Mouse (Mus musculus): ENCODE data around the gene Pitpnm3.

Pitpnm3 gene

DNA sequence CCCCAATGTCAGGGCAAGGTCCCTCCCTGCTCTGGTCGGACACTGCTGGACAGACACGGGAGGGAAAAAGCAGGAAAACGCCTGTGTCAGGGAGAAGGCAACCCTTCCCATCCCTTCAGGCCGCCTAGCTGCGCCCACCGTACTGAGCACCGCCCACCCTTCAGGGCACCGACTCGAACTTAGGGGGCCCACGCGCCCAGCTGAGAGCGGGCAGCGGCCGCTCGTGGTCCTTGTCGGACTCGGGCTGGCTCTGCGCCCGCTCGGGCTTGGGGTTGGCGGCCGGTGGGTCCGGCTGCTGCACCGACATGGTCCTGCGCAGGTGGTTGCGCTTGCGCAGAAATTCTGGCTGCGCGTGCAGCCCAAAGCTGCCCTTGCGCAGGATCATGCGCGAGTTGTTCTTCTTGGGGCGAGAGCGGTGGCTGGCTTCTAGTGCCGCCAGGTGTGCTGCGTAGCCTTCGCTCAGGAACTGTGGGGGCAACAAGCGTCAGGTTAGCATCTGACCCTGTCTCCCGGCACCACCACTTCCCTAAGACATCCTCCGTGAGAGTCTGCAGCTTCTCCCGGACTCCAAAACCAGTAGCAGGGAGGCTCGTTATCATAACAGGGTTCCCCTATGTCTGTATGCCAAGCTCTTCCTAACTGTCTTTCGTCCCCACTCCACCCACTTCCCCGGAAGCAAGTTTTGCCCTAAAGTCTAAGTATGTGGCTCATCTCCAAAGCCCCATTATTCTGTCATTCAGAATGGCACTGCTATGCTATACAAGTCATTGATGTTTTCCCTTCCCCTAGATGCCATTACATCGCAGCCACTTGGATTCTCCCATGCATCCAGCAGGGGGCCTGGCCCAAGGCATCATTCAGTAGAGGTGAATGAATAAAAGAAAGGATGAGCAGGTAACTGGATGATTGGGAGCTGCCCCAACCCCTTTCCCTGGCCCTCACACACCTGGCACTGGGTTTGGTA is 84.4 kb downstream of the Pitpnm3 start:
- no peak for DNase-seq (ENCODE audit: low spot score in 2 of 2)

DNA sequence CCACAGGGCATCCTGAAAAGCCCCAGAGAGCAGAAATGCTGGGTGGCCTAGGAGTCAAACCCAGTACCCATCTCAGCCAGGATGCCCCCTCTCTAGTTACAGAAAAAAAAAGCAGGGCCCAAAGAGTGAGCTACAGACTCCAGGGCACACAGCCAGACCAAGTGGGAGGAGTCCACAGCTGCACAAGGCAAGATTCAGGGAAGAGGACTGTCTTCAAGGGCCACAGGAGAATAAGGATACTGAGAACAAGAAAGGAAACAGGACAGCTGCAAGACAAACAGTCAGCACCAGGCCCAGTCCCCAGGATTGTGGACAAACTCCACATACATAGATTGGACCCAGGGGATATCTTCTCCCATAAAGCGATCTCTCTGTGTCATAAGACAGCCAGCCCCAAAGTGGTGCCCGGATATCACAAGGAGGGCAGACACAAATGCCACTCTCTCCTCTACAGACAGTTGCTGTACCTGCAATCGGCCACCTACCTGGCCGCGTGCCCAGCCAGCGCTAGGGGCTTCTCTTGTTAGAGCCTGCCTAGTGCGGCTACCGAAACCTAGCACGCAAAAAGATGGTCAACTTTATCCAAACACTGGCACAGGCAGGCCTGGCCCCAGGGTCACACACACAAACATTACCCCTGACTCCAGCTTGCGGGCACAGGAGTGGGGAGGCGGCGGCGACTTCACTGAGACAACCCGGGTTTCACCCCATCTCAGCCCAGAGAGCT is 85.2 kb downstream of the Pitpnm3 start:
- no peak for DNase-seq (ENCODE audit: low spot score in 2 of 2)

DNA sequence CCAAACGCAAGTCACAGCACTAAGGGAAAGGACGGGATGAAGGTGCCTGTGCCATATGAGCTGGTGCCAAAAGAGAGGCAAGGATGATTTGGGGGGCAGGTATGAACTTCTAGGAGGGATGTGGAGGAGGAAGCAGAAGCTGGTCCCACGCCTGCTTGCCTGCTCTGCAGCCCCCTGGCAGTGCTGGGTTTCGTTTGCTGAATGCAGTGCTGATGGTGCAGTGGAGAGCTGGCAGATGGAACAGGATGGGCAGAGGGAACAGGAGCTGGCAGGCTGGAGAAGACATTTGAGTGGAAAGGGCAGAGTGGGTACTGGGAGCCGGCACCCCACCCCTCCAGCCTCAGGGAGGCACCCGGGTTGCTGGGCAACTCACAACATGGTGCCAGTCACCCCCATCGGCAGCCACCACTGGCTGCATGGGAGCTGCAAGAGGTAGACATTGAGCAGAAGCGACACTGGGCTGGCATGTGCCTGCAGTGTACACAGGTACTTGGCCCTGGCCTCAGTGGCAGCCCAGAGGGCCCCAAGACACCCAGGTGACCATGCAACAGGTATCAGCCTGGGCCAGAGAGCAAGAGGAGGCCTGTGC is 86.3 kb downstream of the Pitpnm3 start:
- DNase-seq (ENCODE audit: low spot score in 2 of 2): no peak

DNA sequence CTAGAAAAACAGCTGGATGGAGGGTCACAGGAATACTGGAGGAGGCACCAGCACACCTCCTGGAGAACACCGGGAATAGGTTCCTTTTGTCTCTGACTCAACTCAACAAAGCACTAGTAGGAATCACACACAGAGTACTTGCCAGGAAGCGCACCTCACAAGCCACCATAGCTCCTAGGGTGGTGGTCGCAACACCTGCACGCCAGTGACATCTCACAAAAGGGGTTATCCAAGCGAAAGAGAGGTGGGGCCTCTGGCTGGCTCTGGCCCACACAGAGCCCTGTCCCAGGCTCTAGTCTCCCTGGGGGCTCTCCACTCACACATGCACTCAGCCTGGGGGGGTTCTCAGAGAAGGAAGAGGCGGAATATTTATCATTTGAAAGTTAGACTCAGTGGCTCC is 86.8 kb downstream of the Pitpnm3 start:
- no peak for DNase-seq (ENCODE audit: low spot score in 2 of 2)

DNA sequence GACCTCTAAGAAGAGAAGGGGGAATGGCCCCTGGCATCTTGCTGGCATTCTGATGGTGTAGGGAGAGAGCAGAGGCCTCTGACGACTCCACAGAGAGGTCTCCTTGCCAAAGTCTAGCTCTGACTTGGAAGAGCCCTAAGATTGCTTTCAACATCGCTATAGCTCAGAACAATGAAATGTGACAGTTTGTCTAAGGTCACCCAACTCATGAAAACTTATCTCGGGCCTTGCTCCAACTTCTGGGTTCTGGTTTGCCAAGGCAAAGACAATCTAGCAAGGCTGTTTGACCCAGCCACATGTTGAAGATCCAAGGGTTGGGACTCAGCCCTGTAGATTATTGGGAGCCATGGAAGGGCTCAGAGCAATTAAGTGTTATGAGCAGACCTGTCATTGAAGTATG is 91.3 kb downstream of the Pitpnm3 start:
- no peak for DNase-seq (ENCODE audit: low spot score in 2 of 2)

DNA sequence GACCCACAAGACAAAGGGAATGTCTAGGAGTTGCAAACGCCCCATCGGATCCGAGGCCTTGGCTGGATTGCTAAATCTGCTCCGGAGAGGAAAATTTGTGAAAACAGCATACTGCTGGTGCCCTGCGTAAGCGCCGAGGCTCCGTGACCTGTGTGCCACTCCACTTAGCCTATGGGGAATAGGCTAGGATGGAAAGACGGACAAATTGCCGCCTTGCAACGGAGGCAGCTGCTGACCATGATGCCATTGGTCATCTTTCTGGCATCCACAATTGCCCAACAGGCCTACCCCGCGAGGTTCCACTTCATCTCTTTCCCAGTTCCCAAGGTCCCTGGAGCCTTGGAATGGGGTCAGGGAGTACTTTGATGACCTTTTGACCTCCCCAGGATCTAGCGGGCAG is 92.9 kb downstream of the Pitpnm3 start:
- DNase-seq (ENCODE audit: low spot score in 2 of 2): no peak

DNA sequence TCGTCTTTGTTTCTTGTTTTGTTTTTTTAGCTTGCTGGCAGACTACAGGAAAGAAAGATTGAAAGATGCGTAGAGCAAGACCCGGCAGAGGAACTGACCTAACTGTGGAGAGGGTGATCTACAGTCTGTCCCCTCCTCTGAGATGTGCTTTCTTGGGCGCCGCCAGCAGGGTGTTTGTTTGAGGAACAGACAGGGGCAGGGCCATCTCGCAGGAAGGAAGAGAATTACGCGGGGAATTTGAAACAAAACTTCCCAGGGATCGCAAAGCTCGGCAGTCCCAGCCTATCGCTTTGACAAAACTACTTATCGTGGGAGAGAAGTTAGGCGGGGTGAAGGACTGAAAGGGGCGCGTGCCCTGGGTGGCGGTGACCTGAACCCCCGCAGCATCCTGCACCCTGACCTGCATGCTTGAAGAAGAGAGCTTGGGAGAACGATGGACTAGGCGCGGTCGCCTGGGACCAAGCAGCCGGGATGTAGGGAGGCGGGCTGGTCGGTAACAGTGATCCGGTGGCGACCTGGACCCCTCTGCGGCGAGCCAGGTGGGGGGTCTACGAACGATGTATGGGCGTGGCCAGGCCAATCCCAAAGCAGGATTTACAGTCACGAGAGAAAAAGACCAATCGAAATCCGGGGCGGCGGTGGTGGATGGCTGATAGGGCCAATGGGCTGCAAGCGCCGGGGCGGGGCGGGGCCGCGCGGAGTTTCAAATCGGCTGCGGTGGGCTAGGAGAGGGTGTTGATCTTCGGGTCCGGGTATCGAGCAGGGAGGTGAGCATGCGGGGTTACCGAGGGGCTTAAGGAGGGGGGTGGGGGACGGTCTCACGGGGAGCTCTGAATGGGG is 93.6 kb downstream of the Pitpnm3 start, which contains the start of gene Pimreg:
TSS of gene Pimreg (plus strand) at position 265 of the 840 bp plus-strand sequence.
- peak; percentile 77 to 89 for DNase-seq (ENCODE audit: low spot score in 2 of 2)

DNA sequence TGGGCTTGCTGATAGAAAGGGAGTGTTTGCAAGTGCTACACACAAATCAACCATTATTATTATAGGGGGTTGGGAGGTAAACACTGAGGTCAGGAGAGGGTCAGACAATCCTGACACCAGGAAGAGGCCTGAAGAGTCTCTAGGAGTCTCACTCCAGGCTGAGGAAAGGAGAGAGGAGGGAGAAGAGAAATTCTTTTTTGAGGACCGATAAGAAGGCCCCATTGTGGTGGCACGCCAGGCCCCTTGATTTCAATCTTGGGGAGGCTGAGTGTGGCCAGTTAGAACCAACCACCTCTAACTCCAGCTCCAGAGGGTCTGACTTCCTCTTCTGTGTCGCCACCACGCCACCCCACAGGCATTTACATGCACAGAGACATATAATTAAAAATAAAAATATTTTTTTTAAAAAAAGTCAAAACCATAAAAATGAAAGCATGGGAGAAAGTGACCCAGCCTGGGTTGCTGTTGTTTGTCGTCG is 94.2 kb downstream of the Pitpnm3 start:
- no peak for DNase-seq (ENCODE audit: low spot score in 2 of 2)

DNA sequence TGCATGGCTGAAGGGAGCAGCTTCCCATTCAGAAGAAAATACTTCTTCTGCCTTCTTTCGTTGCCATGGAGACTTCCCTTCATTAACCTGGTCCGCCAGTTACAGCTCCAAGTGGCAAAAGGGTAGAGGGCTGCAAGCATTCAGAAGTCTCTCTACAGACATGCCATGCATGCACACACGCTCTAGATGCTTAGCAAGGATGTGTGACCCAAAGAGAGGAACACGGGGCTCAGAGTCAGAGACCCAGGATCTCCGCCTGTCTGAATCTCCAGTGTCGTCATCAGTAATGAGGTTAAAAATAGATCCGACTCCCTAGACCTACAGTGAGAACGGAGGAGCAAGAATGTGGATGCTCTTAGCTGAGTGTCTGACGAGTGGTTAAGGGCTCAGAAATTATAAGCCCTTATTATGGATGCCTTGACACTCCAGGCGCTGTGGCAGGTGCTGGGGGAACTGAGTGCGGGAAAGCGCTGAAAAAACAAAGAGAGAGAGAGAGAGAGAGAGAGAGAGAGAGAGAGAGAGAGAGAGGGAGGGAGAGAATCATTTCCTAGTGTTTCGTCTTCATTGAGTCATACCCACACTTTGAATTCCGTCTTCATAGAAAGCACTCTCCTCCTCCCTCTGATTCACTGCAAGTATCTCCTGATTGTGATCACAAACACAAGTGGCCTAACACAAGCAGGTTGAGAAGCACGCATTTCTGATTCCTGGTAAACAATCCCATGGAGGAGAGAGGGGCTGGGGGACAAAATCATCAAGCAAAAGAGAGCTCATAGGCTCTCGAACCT is 95.8 kb downstream of the Pitpnm3 start:
- no peak for DNase-seq (ENCODE audit: low spot score in 2 of 2)

DNA sequence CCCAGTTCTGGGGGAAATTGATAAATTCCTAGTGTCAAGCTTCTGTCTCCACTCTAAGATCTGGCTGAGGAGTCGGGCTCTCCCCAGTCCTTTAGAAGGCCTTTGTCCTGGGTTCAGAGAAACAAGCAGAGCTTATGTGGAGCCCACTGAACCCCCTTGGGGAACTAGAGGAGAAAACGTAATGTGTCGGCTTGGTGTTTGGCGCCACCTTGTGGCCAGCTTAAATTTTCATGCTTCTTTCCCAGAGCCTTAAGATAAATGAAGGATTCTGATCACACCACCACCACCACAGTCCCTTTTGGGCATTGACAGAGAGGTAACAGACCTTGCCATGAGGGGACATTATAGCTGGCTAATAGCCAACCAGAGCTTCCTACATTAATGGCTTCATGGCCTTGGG is 97.6 kb downstream of the Pitpnm3 start:
- peak; percentile 44 to 79 for DNase-seq (ENCODE audit: low spot score in 2 of 2)

DNA sequence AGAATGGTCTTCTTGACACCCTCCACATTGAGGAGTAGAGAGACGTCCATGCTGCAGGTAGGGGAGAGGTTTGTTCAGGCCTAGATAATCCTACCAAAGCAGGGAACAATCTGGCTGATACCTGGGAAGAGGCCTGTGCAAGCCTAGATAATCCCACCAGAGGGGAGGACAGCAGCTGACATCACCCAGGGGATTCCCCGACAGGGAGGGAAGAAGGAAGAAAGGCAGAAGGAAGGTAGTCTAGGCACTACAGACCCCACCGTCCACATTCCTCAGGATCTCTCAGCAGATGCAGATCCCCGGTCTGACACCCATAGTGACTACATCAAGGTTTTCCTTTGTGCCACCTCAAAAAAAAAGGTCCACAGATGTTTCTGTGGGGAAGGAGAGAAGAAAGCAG is 98.2 kb downstream of the Pitpnm3 start, which contains the start of gene Aipl1:
TSS of gene Aipl1 (minus strand) at position 101 of the 400 bp plus-strand sequence.
- DNase-seq (ENCODE audit: low spot score in 2 of 2): no peak

DNA sequence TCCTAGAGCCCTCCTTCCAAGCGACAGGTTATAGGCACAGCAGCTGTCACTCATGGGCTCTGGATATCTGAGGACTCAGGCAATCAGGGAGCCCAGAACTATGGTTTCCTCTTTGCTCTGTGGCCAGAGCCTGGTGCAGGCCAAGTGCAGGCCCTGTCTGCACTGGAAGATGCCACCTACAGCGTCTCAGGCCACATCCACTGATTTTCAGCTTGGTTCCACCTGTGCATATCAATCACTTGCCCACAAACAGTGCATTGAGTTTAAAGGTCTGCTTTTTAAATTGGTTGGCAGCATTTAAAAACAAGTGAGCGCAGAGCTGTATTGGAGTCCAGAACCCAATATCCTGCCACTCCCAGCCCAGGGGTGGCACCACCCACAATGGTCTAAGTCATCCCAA is 103.0 kb downstream of the Pitpnm3 start:
- DNase-seq (ENCODE audit: low spot score in 2 of 2): no peak

DNA sequence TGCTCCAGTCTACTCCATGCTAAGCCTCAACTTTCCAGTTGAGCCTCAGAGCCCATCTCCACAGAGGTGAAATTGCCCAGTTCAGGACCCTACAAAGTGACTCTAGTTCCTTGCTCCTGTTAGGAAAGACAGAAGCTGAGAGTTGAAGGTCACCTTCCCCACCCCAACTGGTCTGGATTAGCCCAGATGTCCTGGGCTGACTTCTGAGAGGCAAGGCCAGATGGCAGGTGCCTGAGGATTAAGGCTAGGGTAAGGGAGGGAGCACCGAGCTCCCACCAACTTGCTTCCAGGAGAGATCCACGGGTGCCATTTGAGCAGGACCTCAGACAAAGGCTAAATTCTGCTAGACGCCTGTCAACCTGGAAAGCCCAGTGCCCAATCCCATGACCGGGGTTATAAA is 103.5 kb downstream of the Pitpnm3 start:
- DNase-seq (ENCODE audit: low spot score in 2 of 2): no peak

DNA sequence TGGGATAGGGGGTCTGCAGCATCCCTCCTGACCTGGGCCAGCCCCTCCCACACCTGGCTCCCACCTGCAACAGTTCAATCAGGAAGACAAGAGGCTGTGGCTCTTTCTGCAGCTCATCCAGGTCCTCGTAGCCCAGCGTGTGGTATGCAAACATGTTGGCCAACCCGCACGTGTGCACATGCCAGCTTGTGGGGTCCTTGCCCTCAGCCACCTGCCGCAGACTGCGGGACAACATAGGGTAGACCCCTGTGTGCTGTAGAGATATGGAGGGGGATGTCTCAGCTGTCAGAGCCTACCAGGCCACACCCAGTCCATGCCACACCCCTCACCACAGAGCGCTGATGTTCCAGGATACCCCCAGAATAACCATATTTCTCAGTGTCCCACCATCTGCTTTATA is 104.2 kb downstream of the Pitpnm3 start:
- no peak for DNase-seq (ENCODE audit: low spot score in 2 of 2)

DNA sequence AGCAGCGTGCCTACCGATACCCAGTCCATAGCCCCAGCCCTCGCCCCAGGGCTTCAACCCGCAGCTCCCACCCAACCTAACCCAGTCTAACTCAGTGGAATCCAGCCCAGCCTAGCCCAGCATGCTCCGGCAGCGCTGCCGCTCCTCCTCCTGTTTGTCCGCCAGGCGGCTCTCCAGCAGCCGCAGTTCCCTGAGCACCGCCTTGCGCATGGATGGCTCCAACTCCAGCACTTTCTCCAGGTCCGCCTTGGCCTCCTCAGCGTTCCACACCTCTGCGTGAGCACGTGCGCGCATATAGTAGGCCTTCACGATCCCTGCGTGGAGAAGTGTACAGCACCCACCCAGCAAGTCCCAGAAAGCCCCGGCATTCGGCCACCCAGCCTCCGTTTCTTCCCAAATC is 106.4 kb downstream of the Pitpnm3 start:
- DNase-seq (ENCODE audit: low spot score in 2 of 2): no peak

DNA sequence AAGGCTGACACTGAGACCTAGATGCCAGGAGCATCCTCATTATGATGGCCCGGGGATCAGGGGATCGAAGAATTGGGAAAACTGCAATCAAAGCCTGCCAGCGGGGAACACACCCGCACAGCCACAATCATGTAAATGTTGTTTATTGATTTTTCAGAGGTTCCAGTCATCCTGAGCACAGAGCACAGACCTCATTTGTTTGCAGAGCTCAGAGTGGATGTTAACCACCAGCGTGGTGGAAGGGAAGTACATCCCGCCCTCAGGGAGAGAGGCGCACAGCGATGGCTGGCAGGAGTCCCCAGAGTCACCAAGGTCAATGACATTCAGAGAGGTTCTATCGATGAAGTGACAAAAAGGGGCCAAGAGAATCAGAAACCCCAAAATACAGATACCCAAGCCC is 107.7 kb downstream of the Pitpnm3 start:
- no peak for DNase-seq (ENCODE audit: low spot score in 2 of 2)

DNA sequence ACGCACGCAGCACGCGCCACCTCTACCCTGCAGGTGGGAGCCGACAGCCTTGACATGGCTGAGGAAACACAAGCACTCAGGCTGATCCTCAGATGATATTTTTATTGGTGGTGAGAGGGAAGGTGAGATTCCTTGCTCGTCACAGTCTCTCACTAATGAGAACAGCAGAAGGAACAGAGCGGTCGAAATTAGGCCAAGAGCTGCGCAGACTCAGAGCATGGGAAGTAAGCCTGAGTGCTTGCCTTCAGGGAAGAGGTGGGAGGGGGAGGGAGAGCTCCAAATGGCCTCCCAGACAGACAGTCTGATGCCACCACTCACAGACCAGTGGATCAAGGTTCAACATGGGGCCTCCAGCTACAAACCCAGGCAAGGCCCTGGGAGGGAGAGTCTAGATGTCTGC is 109.1 kb downstream of the Pitpnm3 start:
- no peak for DNase-seq (ENCODE audit: low spot score in 2 of 2)

DNA sequence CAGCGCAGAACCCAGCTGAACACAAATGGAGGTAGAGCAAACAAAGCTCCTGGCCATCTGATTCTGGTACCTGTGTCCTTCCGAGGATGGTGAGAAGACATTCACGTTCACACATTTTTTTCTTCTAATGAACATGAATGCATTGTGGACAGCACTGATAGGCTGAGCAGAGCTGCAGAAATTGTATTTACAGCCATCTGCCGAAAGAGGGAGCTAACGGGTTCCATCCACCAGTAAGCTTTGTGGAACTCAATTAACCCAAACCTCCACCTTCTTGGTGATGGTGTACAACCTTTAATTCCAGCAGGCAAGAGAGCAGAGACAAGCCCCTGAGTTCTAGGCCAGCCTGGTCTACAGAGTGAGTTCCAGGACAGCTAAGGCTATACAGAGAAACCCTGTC is 109.7 kb downstream of the Pitpnm3 start:
- DNase-seq (ENCODE audit: low spot score in 2 of 2): no peak

DNA sequence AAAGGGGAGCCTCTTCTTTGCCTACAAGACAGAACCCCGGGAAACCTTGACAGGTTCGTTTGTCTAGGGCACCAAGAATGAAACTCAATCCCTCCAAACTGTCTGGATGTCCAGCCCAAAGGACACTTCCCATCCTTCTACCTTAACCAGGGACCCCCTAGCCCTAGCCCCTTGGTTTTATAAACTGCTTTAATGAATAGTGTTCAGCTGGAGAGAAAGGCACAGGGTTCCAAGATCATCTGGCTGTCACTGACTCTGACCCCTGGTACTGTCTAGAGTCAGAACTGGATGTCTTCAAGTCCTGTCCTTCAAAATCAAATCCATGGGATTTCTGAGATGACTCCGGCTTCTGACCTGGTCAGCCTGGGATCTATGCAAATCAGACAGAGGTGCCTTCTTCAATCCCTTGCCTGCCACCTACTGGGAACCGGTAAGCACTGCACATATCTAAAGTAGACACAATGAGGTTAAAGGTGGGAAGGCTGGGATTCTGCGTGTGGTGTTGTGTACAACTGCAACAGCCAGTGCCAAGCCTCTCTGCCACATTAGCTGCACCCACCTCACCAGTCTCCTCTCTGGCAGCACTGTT is 111.3 kb downstream of the Pitpnm3 start:
- no peak for DNase-seq (ENCODE audit: low spot score in 2 of 2)

DNA sequence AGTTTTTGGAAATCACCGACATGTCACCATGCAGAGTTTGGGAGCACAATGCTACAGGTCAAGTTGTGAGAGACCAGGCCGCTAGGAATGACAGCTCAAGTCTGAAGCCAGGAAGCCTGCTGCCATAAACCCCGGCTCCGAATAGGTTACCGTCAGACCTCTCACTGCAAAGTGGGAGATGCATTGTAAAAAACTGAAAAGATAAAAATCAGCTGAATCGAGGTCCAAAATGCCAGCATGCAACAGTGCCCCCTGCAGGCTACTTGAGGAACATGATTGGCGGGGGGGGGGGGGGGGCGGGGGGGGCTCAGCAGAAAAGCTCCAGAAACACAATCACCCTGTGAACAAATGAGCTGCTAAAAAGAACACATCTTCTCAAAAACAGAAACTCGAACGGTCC is 112.0 kb downstream of the Pitpnm3 start:
- DNase-seq (ENCODE audit: low spot score in 2 of 2): no peak
